Mouse (Mus musculus) lung, postnatal 0 days (tissue): ENCODE measurements around the gene Rnaseh2b.

Source experiments
- CTCF ChIP-seq: IDR thresholded peaks from 2 replicates; pipeline ENCODE4 v1.5.1; 2016; ENCODE audit warnings: antibody characterized with exemption, mild to moderate bottlenecking
- EP300 ChIP-seq: IDR thresholded peaks from 2 replicates; pipeline ENCODE4 v1.6.1; 2016; ENCODE audit warnings: antibody characterized with exemption, mild to moderate bottlenecking, control low read depth

DNA sequence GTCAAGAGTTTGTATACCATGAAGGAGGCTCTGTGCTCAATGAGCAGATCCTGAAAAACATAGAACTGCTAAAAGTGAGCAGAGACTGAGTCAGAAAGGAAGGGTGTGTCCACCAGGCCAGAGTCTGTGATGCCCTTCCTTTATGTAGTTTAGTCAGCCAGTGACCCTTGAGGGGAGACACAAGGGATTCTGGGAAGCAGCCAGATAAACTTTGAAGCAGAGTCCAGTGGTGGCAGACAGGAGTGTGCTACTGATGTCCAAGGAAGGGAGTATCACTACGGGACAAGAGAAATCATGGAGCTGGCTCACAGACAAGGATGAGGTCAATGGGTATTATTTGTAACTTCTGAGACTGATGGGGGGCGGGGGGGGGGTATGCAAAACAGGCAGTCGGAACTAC, 7.6 kb downstream of the Rnaseh2b start:
- TF ChIP-seq CTCF (no peak), EP300 (no peak)
